Mouse (Mus musculus): ENCODE measurements at regions not wholly inside any gene's neighbourhood (a gene's known extent, or its start where the extent isn't known, plus 50 kb on each side); places are given as distances from the start of the nearest gene placed in this dataset.

DNA sequence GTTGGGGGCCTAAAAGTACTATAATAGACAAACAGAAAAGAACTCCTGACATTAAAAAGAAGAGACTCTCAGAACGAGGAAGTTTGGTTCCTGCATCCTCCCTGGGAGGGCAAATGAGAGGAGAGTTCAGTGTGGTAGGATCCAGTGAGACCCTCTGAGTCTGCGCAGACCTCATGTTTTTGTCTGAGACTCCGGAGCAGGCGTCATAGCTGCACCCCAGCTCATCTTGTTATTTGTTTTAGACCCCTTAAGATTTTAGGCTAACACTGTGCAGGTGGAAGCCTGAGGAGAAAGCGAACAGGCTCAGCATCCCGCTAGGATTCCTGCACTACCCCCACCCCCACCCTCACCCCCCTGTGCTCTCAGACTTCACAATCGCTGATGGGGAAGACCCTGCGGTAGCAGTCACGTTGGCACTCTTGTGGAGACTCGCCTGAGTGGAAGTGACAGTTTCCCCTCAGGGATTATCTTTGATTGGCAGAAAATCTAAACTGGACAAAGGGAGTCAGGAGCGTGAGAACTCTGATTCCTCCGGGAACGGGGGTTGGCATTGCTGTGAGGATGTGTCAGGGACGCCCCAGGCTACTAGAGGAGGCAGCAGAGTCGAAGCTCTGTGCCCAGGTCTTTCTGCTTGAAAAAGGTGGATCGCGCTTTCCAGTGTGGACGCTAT lies 85.0 kb upstream of the Nap1l1 start:
- no peak overlapping the region for H3K27ac ChIP-seq (ENCODE audit: poor library complexity, severe bottlenecking)
- no peaks in the 10 kb centered on the region for H3K9me3 ChIP-seq (replicated peaks)
- H3K9ac ChIP-seq: no peak overlapping the region
- 47% methylated on average over 18 of the region's 18 CpGs for WGBS
- no peaks in the 10 kb centered on the region for H3K36me3 ChIP-seq
- H3K4me2 ChIP-seq: no peak overlapping the region
- no peak for ATAC-seq (ENCODE audit: insufficient number of reproducible peaks, low FRiP score)
- H3K4me1 ChIP-seq (replicated peaks): peaks cover 17% of the 10 kb centered on the region
- no peak overlapping the region for H3K4me3 ChIP-seq
- H3K27me3 ChIP-seq (replicated peaks): no peaks in the 10 kb centered on the region

DNA sequence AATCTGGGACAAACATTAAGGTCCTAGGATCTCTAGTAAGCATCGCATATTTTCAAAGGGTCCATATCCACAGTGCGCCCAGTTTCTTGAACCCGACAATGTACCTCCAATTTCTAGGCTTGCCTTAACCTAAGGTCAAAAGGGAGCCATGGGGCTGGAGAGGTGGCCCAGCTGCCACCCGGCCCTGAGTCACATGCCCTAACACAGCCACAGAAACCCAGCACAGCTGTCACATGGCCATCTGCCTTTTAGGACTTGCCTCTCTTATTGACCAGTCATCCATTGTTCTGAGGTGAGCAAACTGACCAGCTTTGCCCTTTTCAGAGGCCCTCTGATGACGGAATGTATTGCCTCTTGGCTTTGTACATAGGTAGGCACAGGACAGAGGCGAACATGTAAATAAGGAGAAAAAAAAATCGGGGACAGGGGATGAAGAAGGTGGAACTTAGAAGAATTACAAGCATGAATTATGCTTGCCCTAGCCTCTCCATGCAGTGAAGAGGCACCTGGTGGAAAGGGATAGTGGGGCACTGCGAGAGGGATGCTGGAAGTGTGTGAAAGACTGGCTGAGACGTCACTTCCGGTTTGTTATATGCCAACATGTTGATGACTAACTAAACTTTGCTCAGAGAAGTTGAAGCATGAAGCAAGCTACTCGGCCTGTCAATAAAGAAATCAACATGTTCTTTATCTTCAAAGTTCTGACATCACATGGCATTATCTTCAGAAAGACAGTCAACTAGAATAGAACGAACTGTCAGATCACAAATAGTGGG lies 84.3 kb upstream of the Nap1l1 start:
- Histone ChIP-seq H3K4me1 (replicated peaks) (peaks cover 17% of the 10 kb centered on the region), H3K4me2 (no peak overlapping the region), H3K9me3 (replicated peaks) (peaks cover 3% of the 10 kb centered on the region; the same call in 1 of the 2 replicates), H3K9ac (no peak overlapping the region), H3K27me3 (replicated peaks) (no peaks in the 10 kb centered on the region), H3K4me3 (no peak overlapping the region), H3K36me3 (no peaks in the 10 kb centered on the region), H3K27ac (ENCODE audit: poor library complexity, severe bottlenecking) (no peak overlapping the region)
- 75% methylated on average over 12 of the region's 12 CpGs for WGBS
- no peak for ATAC-seq (ENCODE audit: insufficient number of reproducible peaks, low FRiP score)

DNA sequence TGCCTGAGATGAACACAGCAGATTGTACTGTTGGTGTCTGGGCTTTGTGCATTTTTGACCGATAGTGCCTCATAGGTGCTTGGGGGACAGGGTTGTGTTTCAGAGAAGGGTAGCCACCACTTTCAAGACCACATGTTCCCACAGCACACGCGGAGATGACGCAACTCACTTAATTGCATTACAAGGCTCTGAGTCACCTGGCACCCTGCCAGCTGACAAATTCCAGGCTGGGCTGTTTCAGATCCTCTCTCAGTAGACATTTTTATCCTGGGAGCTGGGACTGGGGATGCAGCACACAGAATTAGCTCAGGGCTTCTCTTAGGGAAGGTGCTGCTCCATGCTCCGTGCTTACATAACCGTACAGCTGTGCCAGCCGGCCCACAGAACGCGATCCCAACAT lies 83.1 kb upstream of the Nap1l1 start:
- H3K4me3 ChIP-seq: no peak overlapping the region
- peak overlapping the region; percentile 47 for H3K4me2 ChIP-seq
- H3K27ac ChIP-seq (ENCODE audit: poor library complexity, severe bottlenecking): peak overlapping the region; percentile 56
- no peaks in the 10 kb centered on the region for H3K27me3 ChIP-seq (replicated peaks)
- H3K9ac ChIP-seq: no peak overlapping the region
- peaks cover 17% of the 10 kb centered on the region for H3K4me1 ChIP-seq (replicated peaks)
- ATAC-seq (ENCODE audit: insufficient number of reproducible peaks, low FRiP score): peak; percentile 82
- 20% methylated on average over 9 of the region's 9 CpGs for WGBS
- peaks cover 4% of the 10 kb centered on the region; the same call in 1 of the 2 replicates for H3K9me3 ChIP-seq (replicated peaks)
- H3K36me3 ChIP-seq: no peaks in the 10 kb centered on the region

DNA sequence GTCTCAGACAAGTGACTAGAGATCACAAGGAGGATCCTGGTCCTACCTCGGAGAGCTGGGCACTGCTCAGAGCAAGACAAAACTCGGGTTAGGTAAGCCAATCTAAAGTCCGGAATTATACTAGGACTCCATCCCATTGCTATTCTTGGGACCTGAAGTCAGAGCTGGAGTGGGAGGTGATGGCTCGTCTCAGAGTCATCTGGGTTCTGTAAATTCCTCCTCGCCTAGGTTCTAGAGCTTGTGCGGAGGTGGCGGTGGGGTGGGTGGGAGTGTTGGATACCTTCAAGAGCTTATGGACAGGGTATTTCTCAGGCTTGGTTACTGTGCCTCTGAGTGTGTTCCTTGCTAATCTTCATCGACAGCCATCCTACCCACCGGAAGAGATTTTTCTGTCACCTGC lies 78.6 kb upstream of the Nap1l1 start:
- Histone ChIP-seq H3K27ac (ENCODE audit: poor library complexity, severe bottlenecking) (no peak overlapping the region), H3K9ac (no peak overlapping the region), H3K4me1 (replicated peaks) (peaks cover 11% of the 10 kb centered on the region), H3K27me3 (replicated peaks) (no peaks in the 10 kb centered on the region), H3K4me2 (no peak overlapping the region), H3K9me3 (replicated peaks) (peaks cover 4% of the 10 kb centered on the region; the same call in 1 of the 2 replicates), H3K4me3 (no peak overlapping the region), H3K36me3 (no peaks in the 10 kb centered on the region)
- 84% methylated on average over 9 of the region's 9 CpGs for whole genome bisulfite sequencing
- no peak for ATAC-seq (ENCODE audit: insufficient number of reproducible peaks, low FRiP score)

DNA sequence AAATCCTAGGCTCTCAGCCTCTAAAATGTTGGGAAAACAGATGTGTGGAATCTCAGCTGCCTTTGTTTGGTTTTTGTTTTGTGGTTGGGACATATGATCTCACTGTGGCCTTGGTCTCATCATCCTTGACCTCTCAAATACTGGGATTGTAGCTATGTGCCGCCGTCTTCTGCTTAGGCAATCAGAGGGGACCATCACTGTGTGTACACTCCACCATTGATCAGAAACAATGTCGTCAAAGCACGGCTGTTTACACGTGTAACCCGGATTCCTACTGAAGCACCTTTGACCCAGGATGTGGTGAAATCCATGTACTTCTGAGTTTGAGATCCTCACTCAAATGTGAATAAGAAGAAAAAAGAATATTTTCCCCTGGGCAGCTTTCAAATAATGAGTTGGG lies 68.0 kb upstream of the Nap1l1 start:
- Histone ChIP-seq H3K36me3 (no peaks in the 10 kb centered on the region), H3K27ac (ENCODE audit: poor library complexity, severe bottlenecking) (no peak overlapping the region), H3K27me3 (replicated peaks) (no peaks in the 10 kb centered on the region), H3K9ac (no peak overlapping the region), H3K4me2 (no peak overlapping the region), H3K4me1 (replicated peaks) (peaks cover 9% of the 10 kb centered on the region), H3K9me3 (replicated peaks) (no peaks in the 10 kb centered on the region; the same call in 1 of the 2 replicates), H3K4me3 (no peak overlapping the region)
- no peak for ATAC-seq (ENCODE audit: insufficient number of reproducible peaks, low FRiP score)
- WGBS: 92% methylated on average over 6 of the region's 6 CpGs

DNA sequence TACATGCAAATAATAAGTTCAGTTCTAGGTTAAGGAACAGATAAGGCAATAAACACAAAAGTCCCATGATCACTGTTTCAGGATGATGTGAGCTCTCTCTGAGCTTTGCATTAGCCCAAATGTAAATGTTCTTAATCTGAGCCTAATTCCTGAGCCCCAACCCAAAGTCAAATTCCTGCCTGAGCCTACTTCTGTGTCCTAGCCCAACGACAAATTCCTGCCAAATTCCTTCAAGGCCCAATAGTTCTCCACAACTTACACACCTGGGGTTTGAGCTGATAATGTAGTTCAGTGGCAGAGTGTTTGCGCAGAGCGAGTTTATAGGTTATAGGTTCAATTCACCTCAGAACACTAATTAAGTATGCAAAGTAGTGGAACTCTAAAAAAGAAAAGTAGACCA lies 64.1 kb upstream of the Nap1l1 start:
- Histone ChIP-seq H3K9me3 (replicated peaks) (no peaks in the 10 kb centered on the region), H3K36me3 (no peaks in the 10 kb centered on the region), H3K4me3 (no peak overlapping the region), H3K4me2 (no peak overlapping the region), H3K9ac (no peak overlapping the region), H3K4me1 (replicated peaks) (peaks cover 9% of the 10 kb centered on the region), H3K27ac (ENCODE audit: poor library complexity, severe bottlenecking) (no peak overlapping the region), H3K27me3 (replicated peaks) (no peaks in the 10 kb centered on the region)
- 77% methylated on average over 3 of the region's 3 CpGs for WGBS
- ATAC-seq (ENCODE audit: insufficient number of reproducible peaks, low FRiP score): no peak

DNA sequence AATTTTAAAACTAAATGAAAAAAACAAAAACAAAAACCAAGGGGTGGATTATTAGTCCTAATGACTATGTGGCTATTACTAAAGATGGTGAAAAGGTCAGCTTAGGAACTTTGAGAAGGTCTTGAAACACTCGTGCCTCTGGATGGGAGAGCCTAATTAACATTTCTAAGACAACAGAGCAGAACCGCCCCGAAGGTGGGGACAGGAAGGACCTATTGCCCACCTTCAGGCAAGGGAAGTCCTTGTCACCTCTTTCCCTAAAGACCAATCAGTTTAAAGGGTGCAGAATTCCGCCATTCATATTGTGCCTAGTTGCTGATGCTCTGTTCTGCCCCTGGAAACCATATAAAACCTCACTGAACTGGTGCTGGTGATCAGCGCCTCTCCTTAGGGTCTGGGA lies 63.5 kb upstream of the Nap1l1 start:
- Histone ChIP-seq H3K9me3 (replicated peaks) (no peaks in the 10 kb centered on the region), H3K9ac (no peak overlapping the region), H3K4me3 (no peak overlapping the region), H3K27me3 (replicated peaks) (no peaks in the 10 kb centered on the region), H3K36me3 (no peaks in the 10 kb centered on the region), H3K4me2 (no peak overlapping the region), H3K4me1 (replicated peaks) (peaks cover 9% of the 10 kb centered on the region), H3K27ac (ENCODE audit: poor library complexity, severe bottlenecking) (no peak overlapping the region)
- WGBS: 86% methylated on average over 5 of the region's 5 CpGs
- no peak for ATAC-seq (ENCODE audit: insufficient number of reproducible peaks, low FRiP score)

DNA sequence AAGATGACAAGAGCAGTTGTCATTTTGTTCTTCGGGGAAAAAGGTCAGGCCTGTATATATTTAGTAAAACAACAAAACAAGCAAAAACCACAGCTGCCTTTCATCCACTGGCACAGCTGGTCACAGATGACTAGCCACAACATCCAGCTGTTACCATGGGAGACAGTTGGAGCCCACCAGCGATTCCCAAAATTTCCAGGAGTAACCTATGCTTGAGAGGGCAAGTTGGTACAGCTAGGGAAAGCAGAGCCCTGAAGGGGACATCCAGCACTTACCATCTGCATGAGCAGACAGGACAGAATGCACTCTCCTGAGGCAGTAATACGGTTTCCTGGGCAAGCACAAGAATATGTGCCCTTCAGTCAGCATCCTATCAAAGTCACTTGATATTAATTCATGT lies 62.9 kb upstream of the Nap1l1 start:
- Histone ChIP-seq H3K4me1 (replicated peaks) (peaks cover 9% of the 10 kb centered on the region), H3K36me3 (no peaks in the 10 kb centered on the region), H3K4me2 (no peak overlapping the region), H3K27me3 (replicated peaks) (no peaks in the 10 kb centered on the region), H3K9ac (no peak overlapping the region), H3K27ac (ENCODE audit: poor library complexity, severe bottlenecking) (no peak overlapping the region), H3K4me3 (no peak overlapping the region), H3K9me3 (replicated peaks) (no peaks in the 10 kb centered on the region)
- WGBS: 78% methylated on average over 3 of the region's 3 CpGs
- no peak for ATAC-seq (ENCODE audit: insufficient number of reproducible peaks, low FRiP score)

DNA sequence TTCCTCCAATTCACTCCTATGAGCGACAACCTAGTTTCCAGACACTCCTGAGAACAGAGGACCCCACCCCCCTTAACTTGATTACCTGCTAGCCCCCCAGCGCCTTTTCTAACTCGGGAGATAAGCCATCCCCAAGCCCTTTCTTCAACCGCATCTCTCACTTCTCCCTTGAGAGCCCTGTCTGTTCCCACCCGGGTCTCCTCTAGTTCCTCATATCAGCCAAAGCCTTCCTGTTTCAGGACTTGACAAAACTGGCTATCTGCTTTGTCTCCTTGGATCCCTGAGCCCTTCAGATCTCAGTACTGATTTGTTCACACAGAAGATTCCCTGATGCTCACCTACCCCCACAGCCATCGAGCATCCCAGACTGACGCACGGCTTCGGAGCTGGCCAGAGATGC lies 61.5 kb upstream of the Nap1l1 start:
- Histone ChIP-seq H3K27ac (ENCODE audit: poor library complexity, severe bottlenecking) (no peak overlapping the region), H3K36me3 (no peaks in the 10 kb centered on the region), H3K9me3 (replicated peaks) (no peaks in the 10 kb centered on the region), H3K9ac (no peak overlapping the region), H3K4me3 (no peak overlapping the region), H3K27me3 (replicated peaks) (no peaks in the 10 kb centered on the region), H3K4me1 (replicated peaks) (peaks cover 9% of the 10 kb centered on the region), H3K4me2 (no peak overlapping the region)
- WGBS: 62% methylated on average over 9 of the region's 9 CpGs
- no peak for ATAC-seq (ENCODE audit: insufficient number of reproducible peaks, low FRiP score)

DNA sequence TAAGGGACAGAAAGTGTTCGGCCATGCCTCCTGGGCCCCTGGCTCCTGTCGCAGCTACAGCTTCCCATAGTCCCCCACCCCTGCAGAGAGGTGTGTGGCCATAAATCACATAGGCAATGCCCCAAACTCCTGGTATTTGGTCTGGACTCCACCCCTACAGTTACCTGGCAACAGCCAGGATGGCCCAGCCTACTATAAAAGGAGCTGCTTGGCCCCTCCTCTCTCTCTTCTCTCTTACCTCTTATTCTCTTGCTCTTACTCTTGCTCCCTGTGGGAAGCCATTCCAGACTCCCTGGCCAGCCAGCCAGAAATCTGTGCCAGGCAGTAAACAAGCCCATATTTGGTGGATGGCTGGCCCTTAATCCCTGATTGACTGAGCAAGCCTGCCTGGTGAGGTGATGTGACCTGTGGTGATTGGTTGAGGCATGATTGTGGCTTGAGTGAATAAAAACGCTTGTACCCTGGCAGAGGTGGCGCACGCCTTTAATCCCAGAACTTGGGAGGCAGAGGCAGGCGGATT lies 56.4 kb upstream of the Nap1l1 start:
- no peak overlapping the region for H3K4me2 ChIP-seq
- no peak for ATAC-seq (ENCODE audit: insufficient number of reproducible peaks, low FRiP score)
- no peaks in the 10 kb centered on the region for H3K27me3 ChIP-seq (replicated peaks)
- H3K36me3 ChIP-seq: no peaks in the 10 kb centered on the region
- no peak overlapping the region for H3K9ac ChIP-seq
- peaks cover 24% of the 10 kb centered on the region for H3K4me1 ChIP-seq (replicated peaks)
- H3K4me3 ChIP-seq: no peak overlapping the region
- no peaks in the 10 kb centered on the region; the same call in 1 of the 2 replicates for H3K9me3 ChIP-seq (replicated peaks)
- H3K27ac ChIP-seq (ENCODE audit: poor library complexity, severe bottlenecking): no peak overlapping the region
- 89% methylated on average over 6 of the region's 6 CpGs for WGBS

DNA sequence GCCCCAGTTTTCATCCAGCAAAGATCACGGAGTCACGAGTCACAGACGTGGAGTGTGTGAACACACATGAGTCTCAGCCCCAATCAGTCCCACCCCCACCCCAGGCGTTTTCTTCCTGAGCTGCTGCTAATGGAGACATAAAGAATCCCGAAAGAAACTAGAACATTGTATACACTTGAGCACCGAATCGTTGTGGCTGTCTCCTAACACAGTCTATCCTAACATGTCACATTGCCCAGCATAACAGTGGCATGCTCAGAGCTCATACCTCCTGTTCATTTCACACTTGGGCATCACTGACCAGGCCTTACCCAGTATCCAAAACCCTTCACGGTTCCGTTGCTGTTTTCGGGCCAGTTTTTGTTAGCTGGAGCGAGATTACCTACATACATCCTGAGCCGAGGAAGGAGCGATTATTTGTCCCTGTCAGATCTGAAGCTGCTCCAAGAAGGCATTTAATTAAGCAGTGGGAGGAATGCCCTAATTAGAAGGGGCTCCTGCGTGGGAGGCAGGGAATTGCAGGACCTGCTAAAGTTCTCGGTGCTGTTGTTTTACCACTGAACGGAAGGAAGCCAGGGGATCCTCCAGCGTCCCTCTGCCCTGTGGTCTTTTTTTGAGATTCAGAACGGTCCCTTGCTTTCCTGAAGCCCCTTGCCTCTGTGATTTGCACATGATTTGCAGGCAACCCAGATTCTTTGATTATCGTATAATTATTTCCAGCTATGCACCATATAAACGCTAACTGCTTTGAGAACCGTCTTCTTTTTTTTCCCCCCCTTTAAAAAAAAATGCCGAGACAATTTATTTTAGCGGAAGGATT lies 53.4 kb upstream of the Nap1l1 start:
- H3K9me3 ChIP-seq (replicated peaks): no peaks in the 10 kb centered on the region; the same call in 1 of the 2 replicates
- WGBS: 19% methylated on average over 23 of the region's 23 CpGs
- no peak for ATAC-seq (ENCODE audit: insufficient number of reproducible peaks, low FRiP score)

More for the DNA sequence above, 53.4 kb upstream of the Nap1l1 start:
- Histone ChIP-seq H3K9ac (0 out of 2 replicates have a peak overlapping the region, but pooled peaks have one; percentile 23), H3K4me3 (peak overlapping the region; percentile 20), H3K27me3 (replicated peaks) (no peaks in the 10 kb centered on the region), H3K4me1 (replicated peaks) (peaks cover 34% of the 10 kb centered on the region), H3K4me2 (peak overlapping the region; percentile 58), H3K36me3 (no peaks in the 10 kb centered on the region), H3K27ac (ENCODE audit: poor library complexity, severe bottlenecking) (no peak overlapping the region)
